Mouse (Mus musculus) liver, embryonic 15.5 days (tissue): ENCODE measurements around the gene Gm6793. TPM values are rescaled to one million over a fixed set of nuclear protein-coding genes. Genes with fewer than 3 reads are reported as not detected.

Experiments
- ATAC-seq: fragments of 200-750 bp; cut with Nextera tagmentation; 2 replicates; pipeline ENCODE4 v1.8.0; 2017; ENCODE audit warnings: moderate number of reproducible peaks, mild to moderate bottlenecking, moderate library complexity; ENCODE audit not compliant: insufficient read depth
- H3K27ac ChIP-seq: fragments of 300-500 bp; sonication (generic); replicated peaks from 2 replicates; pipeline ENCODE4 v1.5.1; 2015; ENCODE audit warnings: mild to moderate bottlenecking, inconsistent platforms
- H3K27me3 ChIP-seq: fragments of 300-500 bp; sonication (generic); 2 replicates; pipeline ENCODE4 v1.6.1; 2015; ENCODE audit warnings: mild to moderate bottlenecking, inconsistent platforms
- H3K36me3 ChIP-seq: fragments of 300-500 bp; sonication (generic); replicated peaks from 2 replicates; pipeline ENCODE4 v1.6.1; 2015; ENCODE audit warnings: moderate library complexity, mild to moderate bottlenecking, inconsistent platforms
- H3K4me1 ChIP-seq: fragments of 300-500 bp; sonication (generic); replicated peaks from 2 replicates; pipeline ENCODE4 v1.6.1; 2015; ENCODE audit warnings: inconsistent platforms
- H3K4me2 ChIP-seq: fragments of 300-500 bp; sonication (generic); 2 replicates; pipeline ENCODE4 v1.6.1; 2015; ENCODE audit warnings: moderate library complexity, mild to moderate bottlenecking, inconsistent platforms
- H3K4me3 ChIP-seq: fragments of 300-500 bp; sonication (generic); replicated peaks from 2 replicates; pipeline ENCODE4 v1.5.1; 2015; ENCODE audit warnings: mild to moderate bottlenecking, inconsistent platforms
- H3K9ac ChIP-seq: fragments of 300-500 bp; sonication (generic); 2 replicates; pipeline ENCODE4 v1.6.1; 2015; ENCODE audit warnings: moderate library complexity, mild to moderate bottlenecking, inconsistent platforms
- H3K9me3 ChIP-seq: fragments of 300-500 bp; sonication (generic); replicated peaks from 2 replicates; pipeline ENCODE4 v1.6.1; 2016; ENCODE audit warnings: inconsistent platforms
- WGBS: fragments of 180-500 bp; shearing (Covaris S2); methylation state at CpG from one replicate; pipeline ENCODE4 v1.1.7; 2015; ENCODE audit warnings: mixed read lengths; ENCODE audit not compliant: insufficient replicate concordance; 5-methylcytosine and 5-hydroxymethylcytosine counted together
- polyA plus RNA-seq: library from polyadenylated mRNA; unstranded; fragments of >200 nt; fragmentation: Nextera tagmentation; extraction: Ambion mirVana; gene quantifications from 2 replicates; pipeline ENCODE4 v1.2.1, GENCODE M21; 2015

Gm6793 gene
- polyA plus RNA-seq = 0.14 and 0.31 TPM in 2 replicates

- no peak for ATAC-seq
- Histone ChIP-seq H3K9ac (no peak within 1 kb of the TSS), H3K36me3 (peaks cover 29% of the 10 kb centered on the region), H3K4me1 (peaks cover 19% of the 10 kb centered on the region), H3K9me3 (no peaks in the 10 kb centered on the region), H3K27me3 (no peaks in the 10 kb centered on the region), H3K27ac (no peak within 1 kb of the TSS), H3K4me3 (no peak within 1 kb of the TSS), H3K4me2 (no peak within 1 kb of the TSS)
- 83% methylated on average over 11 of the region's 11 CpGs for WGBS
Observed at GRCm38 (mm10) chr8:112014936-112015335, at the start of gene Gm6793. Gene Gm6793 (minus strand): TSS chr8:112015036.

DNA sequence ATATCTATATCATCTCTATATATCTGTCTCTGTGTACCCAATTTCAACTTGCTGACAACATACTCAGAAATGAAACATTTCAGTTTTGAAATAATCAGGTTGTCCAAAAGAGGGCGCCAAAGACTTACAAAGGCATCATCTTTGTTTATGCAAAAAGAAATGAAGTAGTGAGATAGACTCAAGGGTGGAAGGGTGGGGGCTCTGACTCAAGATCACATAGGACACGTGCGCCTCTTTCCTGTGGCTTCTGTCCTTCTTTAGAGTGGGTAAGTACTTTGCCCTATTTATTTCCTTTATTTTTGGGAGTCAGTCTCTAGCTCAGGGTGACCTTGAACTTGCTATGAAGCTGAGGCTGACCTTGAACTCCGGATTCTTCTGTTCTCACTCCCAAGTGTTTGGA, 46.5 kb upstream of the Gm6793 start:
- Histone ChIP-seq H3K36me3 (no peaks in the 10 kb centered on the region), H3K9ac (no peak overlapping the region), H3K4me3 (no peak overlapping the region), H3K27ac (no peak overlapping the region), H3K9me3 (no peaks in the 10 kb centered on the region), H3K27me3 (no peaks in the 10 kb centered on the region), H3K4me1 (no peaks in the 10 kb centered on the region), H3K4me2 (no peak overlapping the region)
- no peak for ATAC-seq
- WGBS = 25% methylated on average over 4 of the region's 4 CpGs

DNA sequence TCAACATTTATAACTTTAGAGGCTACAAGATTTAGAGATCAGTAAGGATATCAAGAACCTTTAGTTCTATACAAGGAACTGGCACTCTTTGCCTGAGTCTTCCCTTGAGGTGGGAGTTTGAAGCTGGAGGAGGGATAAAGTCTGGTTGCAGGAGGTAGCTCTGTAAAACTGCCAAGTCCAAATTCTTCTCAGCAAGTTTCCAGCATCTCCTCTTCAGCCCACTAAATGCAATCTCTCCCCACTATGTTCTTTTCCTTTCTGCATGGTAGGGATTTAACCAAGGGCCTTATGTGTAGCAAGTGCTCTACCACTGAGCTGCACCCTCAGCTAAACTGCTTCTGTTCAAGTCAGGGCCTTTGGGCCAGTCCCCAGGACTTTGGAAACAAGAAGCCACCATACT, 39.6 kb upstream of the Gm6793 start:
- H3K4me1 ChIP-seq = no peaks in the 10 kb centered on the region
- H3K9ac ChIP-seq = no peak overlapping the region
- no peaks in the 10 kb centered on the region for H3K9me3 ChIP-seq
- ATAC-seq = no peak
- H3K27ac ChIP-seq = no peak overlapping the region
- H3K27me3 ChIP-seq = no peaks in the 10 kb centered on the region
- H3K36me3 ChIP-seq = no peaks in the 10 kb centered on the region
- no peak overlapping the region for H3K4me3 ChIP-seq
- H3K4me2 ChIP-seq = no peak overlapping the region

DNA sequence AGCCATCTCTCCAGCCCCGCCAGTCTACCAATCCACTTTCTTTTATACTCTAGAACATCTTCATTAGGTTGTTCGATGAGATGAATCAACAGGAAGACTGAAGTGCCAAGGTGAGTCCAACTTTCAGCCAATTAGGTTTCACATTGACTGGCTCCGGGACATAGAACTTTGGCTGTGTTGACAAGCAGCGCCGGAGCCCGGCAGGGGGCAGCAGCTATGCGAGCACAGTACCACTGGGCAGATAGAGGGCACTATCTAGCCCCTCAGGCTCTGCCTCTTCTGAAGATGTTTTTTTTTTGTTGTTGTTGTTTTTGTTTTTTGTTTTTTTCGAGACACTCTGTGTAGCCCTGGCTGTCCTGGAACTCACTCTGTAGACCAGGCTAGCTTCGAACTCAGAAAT, 36.7 kb upstream of the Gm6793 start:
- 60% methylated on average over 9 of the region's 9 CpGs for WGBS
- H3K4me2 ChIP-seq = no peak overlapping the region

DNA sequence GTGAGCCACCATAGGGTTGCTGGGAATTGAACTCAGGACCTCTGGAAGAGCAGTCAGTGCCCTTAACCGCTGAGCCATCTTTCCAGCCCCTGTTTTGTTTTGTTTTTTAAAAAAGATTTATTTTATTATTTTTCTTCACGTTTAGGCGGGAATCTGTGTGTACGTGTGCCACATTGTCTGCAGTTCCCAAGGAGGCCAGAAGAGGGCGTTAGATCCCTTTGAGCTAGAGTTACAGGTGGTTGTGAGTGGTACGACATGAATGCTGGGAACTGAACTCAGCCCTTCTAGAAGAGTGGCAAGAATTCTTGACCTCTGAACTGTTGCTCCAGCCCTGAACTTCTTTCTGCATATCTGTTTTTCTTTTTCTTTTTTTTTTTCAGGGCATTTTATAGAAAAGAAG, 35.1 kb upstream of the Gm6793 start:
- no peak overlapping the region for H3K9ac ChIP-seq
- H3K27ac ChIP-seq = no peak overlapping the region
- no peak overlapping the region for H3K4me3 ChIP-seq
- 58% methylated on average over 6 of the region's 6 CpGs for WGBS
- no peaks in the 10 kb centered on the region for H3K36me3 ChIP-seq
- no peaks in the 10 kb centered on the region for H3K4me1 ChIP-seq
- ATAC-seq = no peak
- no peak overlapping the region for H3K4me2 ChIP-seq
- H3K27me3 ChIP-seq = no peaks in the 10 kb centered on the region
- no peaks in the 10 kb centered on the region for H3K9me3 ChIP-seq

More for the DNA sequence above, 36.7 kb upstream of the Gm6793 start:
- no peak for ATAC-seq
- no peaks in the 10 kb centered on the region for H3K27me3 ChIP-seq
- H3K4me1 ChIP-seq = no peaks in the 10 kb centered on the region
- H3K27ac ChIP-seq = no peak overlapping the region
- H3K9me3 ChIP-seq = no peaks in the 10 kb centered on the region
- no peak overlapping the region for H3K4me3 ChIP-seq
- no peaks in the 10 kb centered on the region for H3K36me3 ChIP-seq
- H3K9ac ChIP-seq = no peak overlapping the region

GRCm38 (mm10) chr8:112048293-112048692, 33.5 kb upstream of the Gm6793 start:
- ATAC-seq = no peak
- no peaks in the 10 kb centered on the region for H3K27me3 ChIP-seq
- no peaks in the 10 kb centered on the region for H3K9me3 ChIP-seq
- no peak overlapping the region for H3K4me3 ChIP-seq
- 66% methylated on average over 6 of the region's 6 CpGs for WGBS
- no peaks in the 10 kb centered on the region for H3K36me3 ChIP-seq
- no peaks in the 10 kb centered on the region for H3K4me1 ChIP-seq
- no peak overlapping the region for H3K4me2 ChIP-seq
- H3K27ac ChIP-seq = no peak overlapping the region
- H3K9ac ChIP-seq = no peak overlapping the region

- no peak overlapping the region for H3K27ac ChIP-seq
- no peaks in the 10 kb centered on the region for H3K4me1 ChIP-seq
- ATAC-seq = no peak
- WGBS = 3% methylated on average over 7 of the region's 7 CpGs
- H3K9me3 ChIP-seq = no peaks in the 10 kb centered on the region
- no peaks in the 10 kb centered on the region for H3K36me3 ChIP-seq
- no peak overlapping the region for H3K9ac ChIP-seq
- H3K4me3 ChIP-seq = no peak overlapping the region
- H3K27me3 ChIP-seq = no peaks in the 10 kb centered on the region
- no peak overlapping the region for H3K4me2 ChIP-seq
Observed at GRCm38 (mm10) chr8:112045896-112046295, 31.1 kb upstream of the Gm6793 start.

- no peak overlapping the region for H3K9ac ChIP-seq
- 60% methylated on average over 5 of the region's 5 CpGs for WGBS
Observed at GRCm38 (mm10) chr8:112045182-112045581, 30.3 kb upstream of the Gm6793 start.

DNA sequence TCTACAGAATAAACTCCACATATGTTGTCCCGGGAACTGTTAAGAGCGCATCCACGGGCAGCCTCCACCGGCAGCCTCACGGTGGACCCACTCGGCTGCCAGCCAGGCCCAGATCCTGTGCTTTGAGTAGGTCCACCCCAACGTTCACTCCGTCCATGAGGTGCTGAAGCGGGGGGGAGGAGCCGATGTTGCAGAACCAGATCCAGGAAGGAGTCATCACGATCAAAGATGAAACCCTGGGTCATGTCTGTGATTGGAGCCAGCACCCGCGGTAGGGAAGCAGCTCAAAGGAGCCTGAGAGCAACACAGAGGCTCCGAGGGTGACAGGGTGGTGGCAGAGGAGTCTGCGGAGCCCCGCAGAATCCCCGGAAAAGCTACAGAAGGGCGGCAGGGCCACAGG, 22.7 kb upstream of the Gm6793 start:
- ATAC-seq = no peak
- no peaks in the 10 kb centered on the region for H3K9me3 ChIP-seq
- H3K27me3 ChIP-seq = no peaks in the 10 kb centered on the region
- H3K27ac ChIP-seq = no peak overlapping the region
- no peaks in the 10 kb centered on the region for H3K36me3 ChIP-seq
- WGBS = 67% methylated on average over 18 of the region's 18 CpGs
- no peak overlapping the region for H3K4me2 ChIP-seq
- no peaks in the 10 kb centered on the region for H3K4me1 ChIP-seq
- H3K9ac ChIP-seq = no peak overlapping the region
- H3K4me3 ChIP-seq = no peak overlapping the region

More at GRCm38 (mm10) chr8:112045182-112045581, 30.3 kb upstream of the Gm6793 start:
- no peaks in the 10 kb centered on the region for H3K36me3 ChIP-seq
- no peak overlapping the region for H3K4me2 ChIP-seq
- H3K27ac ChIP-seq = no peak overlapping the region
- no peak overlapping the region for H3K4me3 ChIP-seq
- ATAC-seq = no peak
- no peaks in the 10 kb centered on the region for H3K4me1 ChIP-seq
- no peaks in the 10 kb centered on the region for H3K27me3 ChIP-seq
- no peaks in the 10 kb centered on the region for H3K9me3 ChIP-seq

- Histone ChIP-seq H3K4me3 (no peak overlapping the region), H3K4me2 (no peak overlapping the region), H3K27me3 (no peaks in the 10 kb centered on the region), H3K9ac (no peak overlapping the region), H3K4me1 (no peaks in the 10 kb centered on the region), H3K27ac (no peak overlapping the region), H3K36me3 (no peaks in the 10 kb centered on the region), H3K9me3 (no peaks in the 10 kb centered on the region)
- ATAC-seq = 0 out of 2 replicates have a peak, but pooled peaks have one; percentile 9
- 4% methylated on average over 8 of the region's 8 CpGs for WGBS
Observed at GRCm38 (mm10) chr8:112034603-112035002, 19.8 kb upstream of the Gm6793 start.

DNA sequence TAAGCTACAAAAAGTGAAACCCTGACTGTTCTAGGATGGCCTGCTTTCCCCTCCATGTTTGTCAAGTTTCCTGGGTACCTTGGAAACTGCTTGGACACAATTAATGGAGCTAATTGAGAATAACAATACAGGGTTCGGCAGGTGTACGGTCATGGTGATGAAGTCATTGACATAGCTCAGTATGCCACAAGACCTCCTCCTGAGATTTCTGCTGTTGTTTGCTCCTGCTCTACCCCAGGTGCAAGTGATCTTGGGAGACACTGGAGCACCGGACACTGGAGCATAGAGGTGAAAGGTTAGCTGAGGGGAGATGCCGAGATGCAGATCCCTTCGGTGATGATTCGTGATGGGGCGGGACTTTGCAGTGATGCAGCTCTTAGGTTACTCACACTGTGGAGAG, 18.2 kb upstream of the Gm6793 start:
- Histone ChIP-seq H3K9me3 (no peaks in the 10 kb centered on the region), H3K36me3 (no peaks in the 10 kb centered on the region), H3K27ac (no peak overlapping the region), H3K4me1 (no peaks in the 10 kb centered on the region), H3K4me2 (no peak overlapping the region), H3K27me3 (no peaks in the 10 kb centered on the region), H3K4me3 (no peak overlapping the region), H3K9ac (no peak overlapping the region)
- 65% methylated on average over 7 of the region's 7 CpGs for WGBS
- no peak for ATAC-seq

GRCm38 (mm10) chr8:112030663-112031062, 15.8 kb upstream of the Gm6793 start:
- H3K36me3 ChIP-seq = no peaks in the 10 kb centered on the region
- H3K9me3 ChIP-seq = no peaks in the 10 kb centered on the region
- no peak overlapping the region for H3K4me2 ChIP-seq
- H3K27me3 ChIP-seq = no peaks in the 10 kb centered on the region
- 54% methylated on average over 6 of the region's 6 CpGs for WGBS
- H3K4me3 ChIP-seq = no peak overlapping the region
- H3K4me1 ChIP-seq = no peaks in the 10 kb centered on the region
- ATAC-seq = no peak
- H3K27ac ChIP-seq = no peak overlapping the region
- no peak overlapping the region for H3K9ac ChIP-seq
